8 mouse cellular contexts compared by ENCODE assay signal in genomic region chr6:31219736-31220135, GRCm38 (mm10).
DNase-seq lines count a peak whose midpoint lies in the region; ATAC-seq lines count a peak whose summit lies in the region.

No protein-coding gene starts in this region.

- no peak overlapping the region for H3K27ac ChIP-seq in lung, embryonic 15.5 days
- no peak overlapping the region for H3K27ac ChIP-seq in intestine, embryonic 14.5 days (ENCODE audit: low read depth)
- no peak overlapping the region for H3K27ac ChIP-seq in neural tube, embryonic 14.5 days (ENCODE audit: low read depth, low read length)

- WGBS in lung, embryonic 15.5 days: 28% methylated on average over 3 of the region's 3 CpGs
- WGBS in intestine, embryonic 14.5 days: 42% methylated on average over 3 of the region's 3 CpGs
- WGBS in neural tube, embryonic 14.5 days: 38% methylated on average over 3 of the region's 3 CpGs

- no peak for DNase-seq in lung, postnatal 25 days (ENCODE audit: low spot score)
- peak; percentile 29 for DNase-seq in embryo, embryonic 9.5 days (ENCODE audit: extremely low spot score)
- DNase-seq in intestine, embryonic 14.5 days (ENCODE audit: low spot score): no peak
- DNase-seq in cerebellum, postnatal 25 days: no peak
- no peak for DNase-seq in frontal cortex, postnatal 36 days (ENCODE audit: low spot score in 2 of 2)

- peaks cover 30% of the 10 kb centered on the region for H3K4me1 ChIP-seq in lung, embryonic 15.5 days
- peaks cover 18% of the 10 kb centered on the region for H3K4me1 ChIP-seq in intestine, embryonic 14.5 days (replicated peaks; ENCODE audit: control insufficient read depth, insufficient read depth, low read length)
- H3K4me1 ChIP-seq in neural tube, embryonic 14.5 days (ENCODE audit: control insufficient read depth, insufficient read depth, low read length): peaks cover 26% of the 10 kb centered on the region

- no peaks in the 10 kb centered on the region for H3K9me3 ChIP-seq in lung, embryonic 15.5 days
- no peaks in the 10 kb centered on the region for H3K9me3 ChIP-seq in intestine, embryonic 14.5 days (ENCODE audit: control insufficient read depth, low read length)
- H3K9me3 ChIP-seq in neural tube, embryonic 14.5 days (ENCODE audit: control insufficient read depth, low read length): no peaks in the 10 kb centered on the region

- no peaks in the 10 kb centered on the region for H3K36me3 ChIP-seq in lung, embryonic 15.5 days
- H3K36me3 ChIP-seq in intestine, embryonic 14.5 days (ENCODE audit: control insufficient read depth, insufficient read depth, low read length): no peaks in the 10 kb centered on the region
- H3K36me3 ChIP-seq in neural tube, embryonic 14.5 days (ENCODE audit: control insufficient read depth, insufficient read depth, low read length): no peaks in the 10 kb centered on the region

- H3K27me3 ChIP-seq in lung, embryonic 15.5 days: peaks cover 80% of the 10 kb centered on the region
- peaks cover 73% of the 10 kb centered on the region for H3K27me3 ChIP-seq in intestine, embryonic 14.5 days (replicated peaks; ENCODE audit: control insufficient read depth, insufficient read depth, low read length)
- peaks cover 32% of the 10 kb centered on the region for H3K27me3 ChIP-seq in neural tube, embryonic 14.5 days (ENCODE audit: control insufficient read depth, insufficient read depth, low read length)

- ATAC-seq in lung, embryonic 15.5 days (ENCODE audit: borderline replicate concordance, extremely low read depth, low FRiP score, low TSS enrichment): no peak
- ATAC-seq in intestine, embryonic 14.5 days (replicated peaks; ENCODE audit: low FRiP score, low TSS enrichment, low read depth): no peak
- ATAC-seq in neural tube, embryonic 14.5 days (ENCODE audit: low read depth): no peak
- ATAC-seq in erythroblast, adult 5-6 weeks (replicated peaks; ENCODE audit: low FRiP score, poor library complexity, severe bottlenecking): no peak

- H3K4me3 ChIP-seq in lung, embryonic 15.5 days: peak overlapping the region; percentile 31
- H3K4me3 ChIP-seq in intestine, embryonic 14.5 days (ENCODE audit: low read depth, low read length): peak overlapping the region; percentile 31
- H3K4me3 ChIP-seq in neural tube, embryonic 14.5 days (ENCODE audit: low read depth, low read length): peak overlapping the region; percentile 28

- no peak overlapping the region for H3K9ac ChIP-seq in lung, embryonic 15.5 days
- H3K9ac ChIP-seq in intestine, embryonic 14.5 days (ENCODE audit: low read length): no peak overlapping the region
- no peak overlapping the region for H3K9ac ChIP-seq in neural tube, embryonic 14.5 days (replicated peaks; ENCODE audit: low read depth, low read length)

- H3K4me2 ChIP-seq in lung, embryonic 15.5 days: peak overlapping the region; percentile 59
- peak overlapping the region; percentile 56 for H3K4me2 ChIP-seq in intestine, embryonic 14.5 days (ENCODE audit: low read length)
- H3K4me2 ChIP-seq in neural tube, embryonic 14.5 days (ENCODE audit: low read depth, low read length): peak overlapping the region; percentile 57
